Mouse (Mus musculus): Measurements from ENCODE around the gene Zfp653.

The Zfp653 gene

DNA sequence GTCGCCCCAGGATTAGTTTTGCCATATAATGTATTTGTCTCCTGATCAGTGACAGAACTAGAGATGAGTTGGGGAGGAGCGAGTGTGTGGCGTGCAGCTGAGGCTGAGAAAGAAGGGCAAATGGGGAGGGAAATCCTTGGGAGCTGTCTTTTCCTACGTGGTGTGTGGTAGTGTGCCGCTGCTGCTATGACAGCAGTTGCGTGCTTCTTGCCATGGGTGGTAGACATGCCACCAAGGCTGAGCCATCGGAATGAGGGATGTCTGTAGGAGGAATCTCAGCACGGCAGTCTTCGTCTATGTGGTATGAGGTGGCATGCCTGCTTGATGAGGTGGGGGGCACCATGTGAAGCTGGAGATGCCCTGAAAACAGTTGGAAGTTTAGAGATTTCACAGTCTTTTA is 40.8 kb downstream of the Zfp653 start:
- no peak for DNase-seq (ENCODE audit: low spot score)

DNA sequence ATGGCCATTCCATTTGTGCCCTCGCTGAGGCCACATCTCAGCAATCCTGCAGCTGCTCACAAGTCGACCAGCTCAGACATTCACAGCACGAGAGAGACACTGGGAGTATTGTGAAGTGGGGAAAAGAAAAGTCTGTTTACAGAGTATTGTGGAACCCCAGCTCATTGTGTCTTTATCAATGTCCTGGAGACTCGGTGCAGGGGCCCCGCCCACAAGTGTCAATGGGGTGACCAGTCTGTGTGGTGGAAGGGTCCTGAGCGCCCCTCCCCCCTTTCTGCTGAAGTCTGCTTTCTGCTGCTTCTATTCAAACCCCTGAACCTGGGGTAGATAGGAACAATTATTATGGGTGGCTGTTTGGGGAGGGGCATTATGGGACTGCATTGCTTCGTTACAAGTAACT is 42.7 kb downstream of the Zfp653 start:
- DNase-seq (ENCODE audit: low spot score) = no peak

DNA sequence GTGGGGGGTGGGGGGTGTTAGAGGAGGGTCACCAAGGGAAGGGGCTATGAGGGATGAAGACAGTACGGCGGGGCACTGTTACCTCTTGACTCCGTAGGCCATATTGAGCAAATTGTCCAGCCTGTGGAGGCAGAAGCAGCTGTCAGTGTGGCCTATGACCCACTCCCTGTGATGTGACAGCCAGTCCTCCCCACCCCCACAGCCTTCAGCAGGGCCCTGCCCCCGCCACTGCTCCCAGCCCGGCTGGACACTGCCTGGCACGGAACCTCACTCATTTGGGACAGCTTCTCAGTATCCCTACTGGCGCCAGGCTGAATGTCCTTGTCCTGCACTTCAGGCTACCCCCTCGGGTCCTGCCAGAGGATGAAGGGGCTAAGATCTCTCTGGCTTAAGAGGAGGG is 46.6 kb downstream of the Zfp653 start:
- no peak for DNase-seq (ENCODE audit: low spot score)

GRCm38 (mm10) chr9:22017208-22017825 is 53.9 kb downstream of the Zfp653 start:
- DNase-seq (ENCODE audit: low spot score) = no peak

DNA sequence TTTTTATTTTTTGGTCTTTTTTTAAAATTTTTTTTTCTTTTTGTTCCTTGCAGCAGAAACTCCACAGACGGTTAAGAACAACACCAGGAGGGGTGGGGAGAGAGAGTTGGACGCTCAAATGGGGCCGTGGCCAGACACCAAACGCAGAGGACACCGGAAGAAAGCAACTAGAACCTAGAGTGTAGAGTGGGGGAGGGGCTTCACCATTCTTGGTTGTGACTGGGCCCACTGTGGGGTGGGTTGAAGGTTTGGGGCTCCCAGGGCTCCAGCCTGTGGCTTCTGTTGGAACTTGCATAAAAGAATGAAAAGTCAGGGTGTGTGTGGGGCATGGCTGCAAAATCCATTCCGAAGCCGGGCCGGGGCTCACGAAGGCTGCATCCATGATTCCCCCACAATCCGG is 54.9 kb downstream of the Zfp653 start:
- no peak for DNase-seq (ENCODE audit: low spot score)

DNA sequence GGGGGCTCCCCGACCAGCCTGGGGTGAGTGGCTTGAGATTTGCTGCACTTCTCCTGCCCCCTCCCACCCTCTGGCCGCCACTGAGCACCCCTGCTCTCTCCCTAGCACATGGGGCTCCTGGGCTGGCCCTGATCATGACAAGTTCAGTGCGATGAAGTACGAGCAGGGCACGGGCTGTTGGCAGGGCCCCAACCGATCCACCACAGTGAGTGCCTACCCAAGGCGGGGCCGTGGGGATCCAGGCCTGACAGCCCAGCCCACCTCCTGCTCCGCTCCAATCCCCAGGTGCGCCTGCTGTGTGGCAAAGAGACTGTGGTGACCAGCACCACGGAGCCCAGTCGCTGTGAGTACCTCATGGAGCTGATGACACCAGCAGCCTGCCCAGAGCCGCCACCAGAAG is 58.4 kb downstream of the Zfp653 start:
- DNase-seq (ENCODE audit: low spot score) = no peak

- DNase-seq (ENCODE audit: low spot score) = no peak
Measured at GRCm38 (mm10) chr9:22011055-22011454, 60.1 kb downstream of the Zfp653 start.
